Mouse (Mus musculus): ENCODE data around the gene Zfp825. TPM values are rescaled to one million over a fixed set of nuclear protein-coding genes. Genes with fewer than 3 reads are reported as not detected.

The Zfp825 gene
- 0.25 and 0.68 TPM in 2 replicates for polyA plus RNA-seq (2012; ENCODE audit: low replicate concordance)

GRCm38 (mm10) chr13:74493911-74494679, at the start of gene Zfp825:
TSS of gene Zfp825 (minus strand) at chr13:74493992.

Other genes with a start within 250 kb of the Zfp825 start
- 0.20 and 0.43 TPM in 2 replicates for gene Ahrr, start 201.7 kb downstream of the Zfp825 start, polyA plus RNA-seq (2012; ENCODE audit: low replicate concordance)
- 28.1 and 45.7 TPM in 2 replicates for gene Pdcd6, start 176.4 kb downstream of the Zfp825 start, polyA plus RNA-seq (2012; ENCODE audit: low replicate concordance)
- gene Sdha, start 143.7 kb downstream of the Zfp825 start, polyA plus RNA-seq (2012; ENCODE audit: low replicate concordance), result 21.8 and 32.3 TPM in 2 replicates
- 0.22 and 0.85 TPM in 2 replicates for gene Ccdc127, start 143.7 kb downstream of the Zfp825 start, polyA plus RNA-seq (2012; ENCODE audit: low replicate concordance)
- not detected in 2 replicates for gene Lrrc14b, start 130.0 kb downstream of the Zfp825 start, polyA plus RNA-seq (2012; ENCODE audit: low replicate concordance)
- gene Zfp72, start 103.2 kb downstream of the Zfp825 start, polyA plus RNA-seq (2012; ENCODE audit: low replicate concordance), result 0.14 and 0.31 TPM in 2 replicates
- gene Ftl1-ps1, start 94.3 kb downstream of the Zfp825 start, polyA plus RNA-seq (2012; ENCODE audit: low replicate concordance), result 13.2 and 44.2 TPM in 2 replicates
- 5.7 and 6.3 TPM in 2 replicates for gene Erap1, start 145.6 kb upstream of the Zfp825 start, polyA plus RNA-seq (2012; ENCODE audit: low replicate concordance)